Mouse (Mus musculus) small intestine, adult 2 months (tissue): ENCODE measurements around the gene Tmem186. TPM values are rescaled to one million over a fixed set of nuclear protein-coding genes. Genes with fewer than 3 reads are reported as not detected.

ENCODE experiments used
- H3K27ac ChIP-seq: fragments of 200-500 bp; 2 replicates; pipeline ENCODE4 v1.5.1; 2012; ENCODE audit warnings: low read depth, low read length, control low read depth, inconsistent platforms; ENCODE audit not compliant: insufficient read depth
- H3K27me3 ChIP-seq: fragments of 200-500 bp; 2 replicates; pipeline ENCODE4 v1.6.1; 2012; ENCODE audit warnings: mild to moderate bottlenecking, moderate library complexity, low read length, inconsistent platforms; ENCODE audit not compliant: control insufficient read depth, insufficient read depth
- H3K36me3 ChIP-seq: fragments of 200-500 bp; 2 replicates; pipeline ENCODE4 v1.6.1; 2012; ENCODE audit warnings: mild to moderate bottlenecking, low read length, control low read depth, inconsistent platforms; ENCODE audit not compliant: control insufficient read depth, insufficient read depth
- H3K4me1 ChIP-seq: fragments of 200-500 bp; 2 replicates; pipeline ENCODE4 v1.6.1; 2012; ENCODE audit warnings: low read length, inconsistent platforms, mixed read lengths; ENCODE audit not compliant: control insufficient read depth, insufficient read depth, insufficient read length
- H3K4me3 ChIP-seq: fragments of 200-500 bp; 2 replicates; pipeline ENCODE4 v1.5.1; 2012; ENCODE audit warnings: low read depth, mild to moderate bottlenecking, control low read depth, inconsistent platforms, low read length, moderate library complexity
- CTCF ChIP-seq: fragments of 200-500 bp; IDR thresholded peaks from 2 replicates; pipeline ENCODE4 v1.5.1; 2012; ENCODE audit warnings: low read depth, mild to moderate bottlenecking, control low read depth, inconsistent platforms, low read length, moderate library complexity, mixed read lengths; ENCODE audit not compliant: insufficient replicate concordance, insufficient read length; ENCODE audit errors: extremely low read depth
- POLR2A ChIP-seq: fragments of 200-500 bp; IDR thresholded peaks from 2 replicates; pipeline ENCODE4 v1.6.1; 2012; ENCODE audit warnings: low read depth, mild to moderate bottlenecking, control low read depth, inconsistent platforms, low read length, moderate library complexity
- WGBS: fragments of 180-500 bp; shearing (Covaris S2); methylation state at CpG from one replicate; pipeline ENCODE4 v1.1.7; 2018; 5-methylcytosine and 5-hydroxymethylcytosine counted together
- polyA plus RNA-seq: library from polyadenylated mRNA; depleted of rRNA; stranded (reverse); fragments of >200 nt; gene quantifications from 2 replicates; pipeline ENCODE4 v1.2.3, GENCODE M21; 2012; rRNA removed

The Tmem186 gene
- polyA plus RNA-seq, 1 experiment = 8.6 TPM

- H3K27me3 ChIP-seq = no peaks in the 10 kb centered on the region
- H3K36me3 ChIP-seq = peaks cover 38% of the 10 kb centered on the region
- 66% methylated on average over 5 of the region's 5 CpGs for WGBS
- TF ChIP-seq CTCF = no peak
- no peak for TF ChIP-seq POLR2A
- no peak overlapping the region for H3K27ac ChIP-seq
- no peaks in the 10 kb centered on the region for H3K4me1 ChIP-seq
- H3K4me3 ChIP-seq = no peak overlapping the region
Observed at GRCm38 (mm10) chr16:8585056-8585455, 52.5 kb downstream of the Tmem186 start.

- no peak overlapping the region for H3K4me3 ChIP-seq
- H3K27me3 ChIP-seq = no peaks in the 10 kb centered on the region
- no peak overlapping the region for H3K27ac ChIP-seq
- WGBS = 97% methylated on average over 1 of the region's 1 CpGs
- no peak for TF ChIP-seq CTCF
- TF ChIP-seq POLR2A = no peak
- no peaks in the 10 kb centered on the region for H3K4me1 ChIP-seq
- H3K36me3 ChIP-seq = peaks cover 34% of the 10 kb centered on the region
Observed at GRCm38 (mm10) chr16:8584248-8584647, 53.3 kb downstream of the Tmem186 start.

Other genes starting within 250 kb of the Tmem186 start
- gene Tmem114, start 212.6 kb downstream of the Tmem186 start, polyA plus RNA-seq = not detected in 2 replicates
- gene Mettl22, start 166.9 kb downstream of the Tmem186 start, polyA plus RNA-seq = 5.6 and 10.3 TPM in 2 replicates
- 7.8 and 22.0 TPM in 2 replicates for gene Abat, start 124.3 kb downstream of the Tmem186 start, polyA plus RNA-seq
- gene Pmm2, start within 50 bp of the Tmem186 start, polyA plus RNA-seq = 116 and 240 TPM in 2 replicates
- gene Carhsp1, start 34.4 kb upstream of the Tmem186 start, polyA plus RNA-seq = 31.8 and 61.6 TPM in 2 replicates
- 0.42 TPM in 1 of 2 replicates, not detected in the other for gene Gm5767, start 43.1 kb upstream of the Tmem186 start, polyA plus RNA-seq
- 5.5 and 11.1 TPM in 2 replicates for gene Usp7, start 154.6 kb upstream of the Tmem186 start, polyA plus RNA-seq
- gene 1810013L24Rik, start 192.4 kb upstream of the Tmem186 start, polyA plus RNA-seq = 5.7 and 12.7 TPM in 2 replicates